Mouse (Mus musculus): ENCODE measurements around the gene AC170998.1. TPM values are rescaled to one million over a fixed set of nuclear protein-coding genes. Genes with fewer than 3 reads are reported as not detected.

The AC170998.1 gene
- polyA plus RNA-seq (2012; rRNA removed): 0.26 and 0.54 TPM in 2 replicates
- polyA plus RNA-seq (2014; fragmentation: Nextera tagmentation; extraction: Ambion mirVana): 1.9 and 2.2 TPM in 2 replicates

GRCm38 (mm10) chr17:28725783-28726182, at the start of gene AC170998.1:
Gene AC170998.1, plus strand, starts transcription at chr17:28726083.
- no peak for DNase-seq (ENCODE audit: low spot score)
- H3K4me3 ChIP-seq (replicated peaks; ENCODE audit: low read length): no peak within 1 kb of the TSS
- no peak for TF ChIP-seq POLR2A (IDR thresholded peaks at IDR 0.05; ENCODE audit: borderline replicate concordance, extremely low read depth, insufficient read depth, insufficient read length)
- 96% methylated on average over 4 of the region's 4 CpGs for WGBS
- H3K9ac ChIP-seq (ENCODE audit: low read depth, low read length, severe bottlenecking): no peak within 1 kb of the TSS
- H3K4me2 ChIP-seq (replicated peaks; ENCODE audit: low read depth, low read length, severe bottlenecking): no peak within 1 kb of the TSS
- H3K4me1 ChIP-seq (ENCODE audit: control insufficient read depth, insufficient read depth, low read length): no peaks in the 10 kb centered on the region
- H3K27ac ChIP-seq (replicated peaks; ENCODE audit: low read depth, low read length): no peak within 1 kb of the TSS
- H3K27me3 ChIP-seq (ENCODE audit: control insufficient read depth, insufficient read depth, low read length): no peaks in the 10 kb centered on the region
- H3K36me3 ChIP-seq (ENCODE audit: control insufficient read depth, insufficient read depth, low read length): peaks cover 73% of the 10 kb centered on the region
- no peak for ATAC-seq (ENCODE audit: low FRiP score, low read depth)
- H3K9me3 ChIP-seq (ENCODE audit: control insufficient read depth, low read length): no peaks in the 10 kb centered on the region

GRCm38 (mm10) chr17:28682311-28683084, 43.4 kb upstream of the AC170998.1 start:
- no peaks in the 10 kb centered on the region for H3K9me3 ChIP-seq (ENCODE audit: control insufficient read depth, low read length)
- no peak overlapping the region for H3K27ac ChIP-seq (replicated peaks; ENCODE audit: low read depth, low read length)
- DNase-seq (ENCODE audit: low spot score) (no peak), ATAC-seq (ENCODE audit: low FRiP score, low read depth) (no peak)
- no peaks in the 10 kb centered on the region for H3K27me3 ChIP-seq (ENCODE audit: control insufficient read depth, insufficient read depth, low read length)
- TF ChIP-seq POLR2A (IDR thresholded peaks at IDR 0.05; ENCODE audit: borderline replicate concordance, extremely low read depth, insufficient read depth, insufficient read length): no peak
- H3K36me3 ChIP-seq (ENCODE audit: control insufficient read depth, insufficient read depth, low read length): no peaks in the 10 kb centered on the region
- no peaks in the 10 kb centered on the region for H3K4me1 ChIP-seq (ENCODE audit: control insufficient read depth, insufficient read depth, low read length)
- 77% methylated on average over 13 of the region's 13 CpGs for WGBS
- H3K4me2 ChIP-seq (replicated peaks; ENCODE audit: low read depth, low read length, severe bottlenecking): no peak overlapping the region
- H3K4me3 ChIP-seq (replicated peaks; ENCODE audit: low read length): no peak overlapping the region
- H3K9ac ChIP-seq (ENCODE audit: low read depth, low read length, severe bottlenecking): no peak overlapping the region

- no peaks in the 10 kb centered on the region for H3K4me1 ChIP-seq (ENCODE audit: control insufficient read depth, insufficient read depth, low read length)
- no peak overlapping the region for H3K4me3 ChIP-seq (replicated peaks; ENCODE audit: low read length)
- TF ChIP-seq POLR2A (IDR thresholded peaks at IDR 0.05; ENCODE audit: borderline replicate concordance, extremely low read depth, insufficient read depth, insufficient read length): no peak
- no peak overlapping the region for H3K9ac ChIP-seq (ENCODE audit: low read depth, low read length, severe bottlenecking)
- no peaks in the 10 kb centered on the region for H3K27me3 ChIP-seq (ENCODE audit: control insufficient read depth, insufficient read depth, low read length)
- H3K4me2 ChIP-seq (replicated peaks; ENCODE audit: low read depth, low read length, severe bottlenecking): no peak overlapping the region
- no peak for DNase-seq (ENCODE audit: low spot score)
- no peaks in the 10 kb centered on the region for H3K9me3 ChIP-seq (ENCODE audit: control insufficient read depth, low read length)
- no peak overlapping the region for H3K27ac ChIP-seq (replicated peaks; ENCODE audit: low read depth, low read length)
- no peaks in the 10 kb centered on the region for H3K36me3 ChIP-seq (ENCODE audit: control insufficient read depth, insufficient read depth, low read length)
- ATAC-seq (ENCODE audit: low FRiP score, low read depth): no peak
- WGBS: 50% methylated on average over 1 of the region's 1 CpGs
Measured at GRCm38 (mm10) chr17:28683601-28684000, 42.3 kb upstream of the AC170998.1 start.

- Histone ChIP-seq H3K4me1 (ENCODE audit: control insufficient read depth, insufficient read depth, low read length) (peaks cover 4% of the 10 kb centered on the region), H3K4me3 (replicated peaks; ENCODE audit: low read length) (no peak overlapping the region), H3K9ac (ENCODE audit: low read depth, low read length, severe bottlenecking) (no peak overlapping the region), H3K9me3 (ENCODE audit: control insufficient read depth, low read length) (no peaks in the 10 kb centered on the region), H3K4me2 (replicated peaks; ENCODE audit: low read depth, low read length, severe bottlenecking) (no peak overlapping the region), H3K27ac (replicated peaks; ENCODE audit: low read depth, low read length) (no peak overlapping the region), H3K27me3 (ENCODE audit: control insufficient read depth, insufficient read depth, low read length) (0 out of 2 replicates have a peak, but pooled peaks cover 3% of the 10 kb centered on the region), H3K36me3 (ENCODE audit: control insufficient read depth, insufficient read depth, low read length) (no peaks in the 10 kb centered on the region)
- no peak for TF ChIP-seq POLR2A (IDR thresholded peaks at IDR 0.05; ENCODE audit: borderline replicate concordance, extremely low read depth, insufficient read depth, insufficient read length)
- DNase-seq (ENCODE audit: low spot score) (no peak), ATAC-seq (ENCODE audit: low FRiP score, low read depth) (no peak)
- WGBS: 83% methylated on average over 19 of the region's 19 CpGs
Measured at GRCm38 (mm10) chr17:28684631-28685030, 41.3 kb upstream of the AC170998.1 start.

- WGBS: 54% methylated on average over 4 of the region's 4 CpGs
- H3K4me3 ChIP-seq (replicated peaks; ENCODE audit: low read length): no peak overlapping the region
Measured at GRCm38 (mm10) chr17:28687354-28687753, 38.5 kb upstream of the AC170998.1 start.

More at GRCm38 (mm10) chr17:28687354-28687753, 38.5 kb upstream of the AC170998.1 start:
- Histone ChIP-seq H3K9me3 (ENCODE audit: control insufficient read depth, low read length) (no peaks in the 10 kb centered on the region), H3K27me3 (ENCODE audit: control insufficient read depth, insufficient read depth, low read length) (0 out of 2 replicates have a peak, but pooled peaks cover 3% of the 10 kb centered on the region), H3K9ac (ENCODE audit: low read depth, low read length, severe bottlenecking) (no peak overlapping the region), H3K27ac (replicated peaks; ENCODE audit: low read depth, low read length) (no peak overlapping the region), H3K4me2 (replicated peaks; ENCODE audit: low read depth, low read length, severe bottlenecking) (no peak overlapping the region), H3K4me1 (ENCODE audit: control insufficient read depth, insufficient read depth, low read length) (peaks cover 6% of the 10 kb centered on the region), H3K36me3 (ENCODE audit: control insufficient read depth, insufficient read depth, low read length) (no peaks in the 10 kb centered on the region)
- DNase-seq (ENCODE audit: low spot score): no peak
- no peak for TF ChIP-seq POLR2A (IDR thresholded peaks at IDR 0.05; ENCODE audit: borderline replicate concordance, extremely low read depth, insufficient read depth, insufficient read length)
- ATAC-seq (ENCODE audit: low FRiP score, low read depth): no peak
